Mouse (Mus musculus) midbrain, embryonic 16.5 days (tissue): ENCODE results near the gene Nrxn2. TPM values are rescaled to one million over a fixed set of nuclear protein-coding genes. Genes with fewer than 3 reads are reported as not detected.
A peak's percentile ranks its signal among the peaks of the same experiment; 100 is the strongest.

Experiments
- ATAC-seq: fragments of 200-750 bp; cut with Nextera tagmentation; 2 replicates; pipeline ENCODE4 v1.8.0; 2017; ENCODE audit warnings: moderate TSS enrichment
- H3K27ac ChIP-seq: fragments of 300-500 bp; sonication (generic); 2 replicates; pipeline ENCODE4 v1.5.1; 2014; ENCODE audit warnings: mild to moderate bottlenecking, low read length, mixed read lengths
- H3K27me3 ChIP-seq: fragments of 300-500 bp; sonication (generic); 2 replicates; pipeline ENCODE4 v1.6.1; 2014; ENCODE audit warnings: low read depth, low read length, mixed read lengths; ENCODE audit not compliant: control insufficient read depth, insufficient read depth
- H3K36me3 ChIP-seq: fragments of 300-500 bp; sonication (generic); 2 replicates; pipeline ENCODE4 v1.6.1; 2014; ENCODE audit warnings: mild to moderate bottlenecking, low read length, moderate library complexity, mixed read lengths; ENCODE audit not compliant: control insufficient read depth, insufficient read depth
- H3K4me1 ChIP-seq: fragments of 300-500 bp; sonication (generic); 2 replicates; pipeline ENCODE4 v1.6.1; 2014; ENCODE audit warnings: mild to moderate bottlenecking, low read length, mixed read lengths; ENCODE audit not compliant: control insufficient read depth, insufficient read depth
- H3K4me2 ChIP-seq: fragments of 300-500 bp; sonication (generic); 2 replicates; pipeline ENCODE4 v1.6.1; 2014; ENCODE audit warnings: mild to moderate bottlenecking, low read length, mixed read lengths
- H3K4me3 ChIP-seq: fragments of 300-500 bp; sonication (generic); 2 replicates; pipeline ENCODE4 v1.5.1; 2014; ENCODE audit warnings: low read depth, mild to moderate bottlenecking, low read length, moderate library complexity, mixed read lengths
- H3K9ac ChIP-seq: fragments of 300-500 bp; sonication (generic); 2 replicates; pipeline ENCODE4 v1.6.1; 2014; ENCODE audit warnings: low read depth, low read length, mixed read lengths
- H3K9me3 ChIP-seq: fragments of 300-500 bp; sonication (generic); replicated peaks from 2 replicates; pipeline ENCODE4 v1.6.1; 2014; ENCODE audit warnings: mild to moderate bottlenecking, low read length, mixed read lengths; ENCODE audit not compliant: control insufficient read depth, poor library complexity, severe bottlenecking
- WGBS: fragments of 180-500 bp; shearing (Covaris S2); extraction: QIAGEN DNeasy Blood & Tissue Kit; methylation state at CpG from one replicate; pipeline ENCODE4 v1.1.7; 2014; 5-methylcytosine and 5-hydroxymethylcytosine counted together
- polyA plus RNA-seq: library from polyadenylated mRNA; unstranded; fragments of >200 nt; fragmentation: Nextera tagmentation; extraction: Ambion mirVana; gene quantifications from 2 replicates; pipeline ENCODE4 v1.2.1, GENCODE M21; 2015

The Nrxn2 gene
- polyA plus RNA-seq, 1 experiment from 2014 or later: 37.5 TPM

DNA sequence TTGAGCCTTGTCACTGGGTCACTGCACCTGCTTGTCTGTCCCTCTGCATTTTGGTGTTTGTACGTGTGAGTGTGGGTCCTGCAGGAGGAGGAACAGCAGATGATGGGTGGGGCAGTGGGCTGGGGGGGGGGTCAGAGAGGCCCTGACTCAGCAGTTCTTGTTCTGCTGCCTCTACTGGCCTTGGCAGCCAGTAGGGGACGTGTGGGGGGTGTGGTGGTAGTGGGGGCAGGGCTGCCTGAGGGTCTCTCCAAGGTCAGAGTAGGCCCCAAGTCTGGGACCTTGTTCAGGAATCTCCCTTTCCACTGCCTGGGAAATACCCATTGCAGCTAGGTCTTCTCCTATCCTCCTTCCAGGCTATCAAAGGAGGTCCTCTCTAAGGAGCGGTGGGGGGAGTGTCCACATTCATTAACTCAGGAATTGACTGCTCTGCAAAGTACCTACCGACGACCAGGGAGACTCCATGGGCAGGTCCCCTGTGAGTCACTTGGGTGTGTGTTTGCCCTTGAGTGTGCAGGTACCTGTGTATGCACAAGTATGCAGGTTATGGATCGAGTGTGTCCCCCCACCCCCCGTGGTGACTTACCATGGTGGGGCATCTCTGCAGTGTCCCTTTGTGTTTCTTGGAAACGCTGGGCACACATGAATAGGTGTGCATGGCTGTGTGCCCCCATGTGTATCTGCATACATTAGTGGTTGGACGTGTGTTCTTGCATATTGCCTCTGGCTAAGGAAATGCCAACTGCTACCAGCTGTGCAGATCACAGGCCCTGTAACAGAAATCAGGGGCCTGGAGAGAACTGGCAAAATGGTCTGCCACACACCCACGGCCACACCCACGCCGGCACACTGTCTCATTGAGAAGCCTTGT is 1.4 kb upstream of the Nrxn2 start:
- ATAC-seq: no peak
- Histone ChIP-seq H3K27ac (peak overlapping the region; percentile 96), H3K9me3 (no peaks in the 10 kb centered on the region), H3K4me2 (peak overlapping the region; percentile 72), H3K36me3 (no peaks in the 10 kb centered on the region), H3K9ac (peak overlapping the region; percentile 40; the same call in 1 of the 2 replicates), H3K27me3 (no peaks in the 10 kb centered on the region), H3K4me1 (peaks cover 54% of the 10 kb centered on the region), H3K4me3 (no peak overlapping the region)
- WGBS: 58% methylated on average over 12 of the region's 12 CpGs

- H3K4me2 ChIP-seq: peak overlapping the region; percentile 72
- H3K9ac ChIP-seq: peak overlapping the region; percentile 86
- H3K4me3 ChIP-seq: peak overlapping the region; percentile 73
- no peaks in the 10 kb centered on the region for H3K36me3 ChIP-seq
- peaks cover 66% of the 10 kb centered on the region for H3K4me1 ChIP-seq
- 3% methylated on average over 17 of the region's 23 CpGs for WGBS
- peak overlapping the region; percentile 96 for H3K27ac ChIP-seq
- H3K9me3 ChIP-seq: no peaks in the 10 kb centered on the region
- peak; percentile 8 for ATAC-seq
- no peaks in the 10 kb centered on the region for H3K27me3 ChIP-seq
Measured at GRCm38 (mm10) chr19:6418984-6419692, 607 bp downstream of the Nrxn2 start.

DNA sequence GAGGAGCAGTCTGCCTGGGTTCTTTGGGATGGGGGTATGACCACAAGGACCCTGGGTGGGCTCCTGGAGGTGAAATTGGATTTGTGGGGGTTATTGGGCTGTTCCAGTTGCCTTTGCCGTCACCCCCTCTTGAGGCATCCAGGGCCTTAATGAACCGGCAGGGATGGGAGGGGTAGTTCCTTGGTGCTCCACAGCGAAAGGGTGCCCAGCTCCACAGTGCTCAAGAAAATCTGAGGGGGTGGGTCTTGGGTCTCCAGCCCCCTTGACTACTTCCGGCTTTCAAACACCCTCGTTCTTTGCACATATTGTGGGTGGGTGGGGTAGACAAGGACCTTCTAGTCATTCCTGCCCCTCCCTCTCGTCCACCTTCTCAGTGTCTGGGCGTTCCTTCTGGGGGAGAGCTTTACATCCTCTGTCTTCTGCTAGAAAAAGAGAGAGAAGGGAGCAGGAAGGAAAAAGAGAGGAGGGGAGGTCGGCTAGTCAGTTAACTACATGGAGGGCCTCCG is 1.3 kb downstream of the Nrxn2 start:
- Histone ChIP-seq H3K4me1 (peaks cover 73% of the 10 kb centered on the region), H3K27ac (peak overlapping the region; percentile 96), H3K4me3 (peak overlapping the region; percentile 73), H3K36me3 (no peaks in the 10 kb centered on the region), H3K27me3 (no peaks in the 10 kb centered on the region), H3K9me3 (no peaks in the 10 kb centered on the region), H3K4me2 (peak overlapping the region; percentile 72), H3K9ac (peak overlapping the region; percentile 86)
- WGBS: 37% methylated on average over 9 of the region's 9 CpGs
- ATAC-seq: no peak

- 51% methylated on average over 19 of the region's 19 CpGs for WGBS
Measured at GRCm38 (mm10) chr19:6420481-6421210, 2.1 kb downstream of the Nrxn2 start.

DNA sequence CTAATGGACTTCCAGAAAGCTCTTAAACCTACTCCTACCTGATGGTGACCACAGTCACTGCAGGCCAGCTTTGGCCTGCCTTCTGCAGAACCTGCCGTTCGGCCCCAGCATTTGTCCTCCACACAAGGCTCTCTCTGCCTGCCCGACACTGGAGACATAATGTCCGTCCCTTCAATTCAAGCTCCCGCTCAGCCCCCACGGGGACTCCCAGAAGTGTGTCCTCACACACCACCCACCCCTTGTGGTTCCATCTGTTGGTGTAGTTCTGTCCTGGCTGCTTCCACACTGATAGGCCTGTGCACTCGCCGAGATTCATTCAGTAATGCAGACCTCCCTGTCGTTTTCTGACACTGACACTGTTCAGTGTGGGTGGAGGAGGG is 2.7 kb downstream of the Nrxn2 start:
- H3K27me3 ChIP-seq: no peaks in the 10 kb centered on the region
- H3K9ac ChIP-seq: peak overlapping the region; percentile 53
- H3K36me3 ChIP-seq: no peaks in the 10 kb centered on the region
- peak overlapping the region; percentile 73; the same call in 1 of the 2 replicates for H3K4me3 ChIP-seq
- H3K4me1 ChIP-seq: peaks cover 75% of the 10 kb centered on the region
- H3K27ac ChIP-seq: no peak overlapping the region
- H3K9me3 ChIP-seq: no peaks in the 10 kb centered on the region
- WGBS: 66% methylated on average over 9 of the region's 9 CpGs
- no peak for ATAC-seq
- H3K4me2 ChIP-seq: peak overlapping the region; percentile 72

More at GRCm38 (mm10) chr19:6420481-6421210, 2.1 kb downstream of the Nrxn2 start:
- Histone ChIP-seq H3K4me2 (peak overlapping the region; percentile 72), H3K27ac (peak overlapping the region; percentile 96; the same call in 1 of the 2 replicates), H3K9me3 (no peaks in the 10 kb centered on the region), H3K9ac (peak overlapping the region; percentile 86), H3K4me1 (peaks cover 75% of the 10 kb centered on the region), H3K36me3 (no peaks in the 10 kb centered on the region), H3K27me3 (no peaks in the 10 kb centered on the region), H3K4me3 (peak overlapping the region; percentile 73)
- no peak for ATAC-seq

DNA sequence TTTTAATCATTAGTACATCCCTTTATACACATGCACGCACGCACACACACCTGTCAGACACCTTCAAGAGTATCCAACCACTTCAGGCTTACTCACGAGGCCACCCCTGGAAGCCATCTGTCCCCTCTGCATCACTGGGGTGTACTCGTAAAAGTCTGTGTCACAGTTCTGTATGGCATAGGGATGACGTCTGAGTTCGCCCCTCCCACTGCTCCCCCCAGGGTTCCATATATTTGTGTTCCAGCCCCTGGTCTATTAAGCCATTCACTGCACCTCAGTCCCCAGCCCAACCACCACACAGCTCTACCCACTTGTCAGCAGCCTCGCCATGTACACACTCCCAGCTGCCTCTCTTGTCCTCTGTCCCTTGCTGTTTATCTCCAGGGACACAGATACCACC is 3.5 kb downstream of the Nrxn2 start:
- Histone ChIP-seq H3K27ac (no peak overlapping the region), H3K36me3 (no peaks in the 10 kb centered on the region), H3K27me3 (no peaks in the 10 kb centered on the region), H3K4me2 (no peak overlapping the region), H3K9me3 (no peaks in the 10 kb centered on the region), H3K4me1 (peaks cover 74% of the 10 kb centered on the region), H3K9ac (no peak overlapping the region), H3K4me3 (no peak overlapping the region)
- WGBS: 68% methylated on average over 7 of the region's 7 CpGs
- no peak for ATAC-seq

- 86% methylated on average over 16 of the region's 16 CpGs for WGBS
- Histone ChIP-seq H3K4me1 (peaks cover 75% of the 10 kb centered on the region), H3K4me2 (no peak overlapping the region), H3K9me3 (no peaks in the 10 kb centered on the region), H3K27me3 (no peaks in the 10 kb centered on the region), H3K4me3 (no peak overlapping the region), H3K27ac (no peak overlapping the region), H3K36me3 (no peaks in the 10 kb centered on the region), H3K9ac (no peak overlapping the region)
- ATAC-seq: no peak
Measured at GRCm38 (mm10) chr19:6423241-6423640, 4.7 kb downstream of the Nrxn2 start.

DNA sequence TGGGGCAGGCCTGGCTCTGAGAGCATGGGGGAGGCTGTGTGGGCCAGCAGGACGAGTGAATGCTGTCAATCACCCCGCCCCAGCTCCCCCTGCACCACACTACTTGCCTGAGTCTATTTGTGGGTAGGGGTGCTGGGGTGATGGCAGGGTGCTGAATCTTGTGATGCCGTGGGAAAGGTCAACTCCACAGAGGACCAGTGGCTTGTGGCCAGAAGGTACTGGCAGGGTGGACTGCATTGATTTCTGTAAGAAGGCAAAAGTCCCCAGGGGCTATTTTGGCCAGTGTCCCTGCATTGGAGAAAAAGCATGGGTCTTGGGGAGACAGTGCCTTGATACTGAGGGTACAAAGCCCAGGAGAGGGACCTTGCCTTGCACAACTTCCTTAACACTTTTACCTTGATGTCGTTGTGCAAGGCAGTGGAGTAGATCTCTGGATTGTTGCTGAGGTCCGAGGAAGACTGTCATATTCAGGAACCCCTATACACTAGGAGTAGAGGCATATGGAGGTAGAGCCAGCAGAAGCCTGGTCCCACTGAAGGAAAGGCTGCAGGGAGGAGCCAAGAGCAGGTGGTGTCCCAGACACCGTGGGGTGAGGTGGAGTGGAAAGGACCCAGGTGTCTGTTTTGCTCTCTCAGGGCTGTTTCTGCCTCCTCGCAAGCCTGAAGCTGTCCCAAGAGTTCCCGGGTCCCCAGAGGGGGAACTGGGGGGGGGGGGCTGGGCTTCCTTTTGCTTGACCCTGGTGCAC is 5.8 kb downstream of the Nrxn2 start:
- ATAC-seq: no peak
- Histone ChIP-seq H3K27me3 (no peaks in the 10 kb centered on the region), H3K4me2 (no peak overlapping the region), H3K4me3 (no peak overlapping the region), H3K4me1 (peaks cover 86% of the 10 kb centered on the region), H3K27ac (no peak overlapping the region), H3K36me3 (no peaks in the 10 kb centered on the region; the same call in 1 of the 2 replicates), H3K9ac (no peak overlapping the region), H3K9me3 (no peaks in the 10 kb centered on the region)
- WGBS: 57% methylated on average over 8 of the region's 8 CpGs
